Mouse (Mus musculus) left cerebral cortex, postnatal 4 days (tissue): ENCODE measurements around the gene Mrpl44. TPM values are rescaled to one million over a fixed set of nuclear protein-coding genes. Genes with fewer than 3 reads are reported as not detected.
A peak's percentile ranks its signal among the peaks of the same experiment; 100 is the strongest.

ENCODE experiments used
- DNase-seq: peaks from one replicate; pipeline ENCODE4 v3.0.0-alpha.2; 2022
- intact Hi-C: fragments of 180-260 bp; cut with DNase I; formaldehyde crosslinking; loops from one replicate; pipeline ENCODE4 v1.15.1; 2025
- total RNA-seq, 2 experiments: library from RNA; stranded (reverse); gene quantifications; 2 replicates each; pipeline ENCODE4 v1.2.3; 2021

Mrpl44 gene
- 10 to 100 TPM; 21.0 to 22.4 TPM for total RNA-seq

DNA sequence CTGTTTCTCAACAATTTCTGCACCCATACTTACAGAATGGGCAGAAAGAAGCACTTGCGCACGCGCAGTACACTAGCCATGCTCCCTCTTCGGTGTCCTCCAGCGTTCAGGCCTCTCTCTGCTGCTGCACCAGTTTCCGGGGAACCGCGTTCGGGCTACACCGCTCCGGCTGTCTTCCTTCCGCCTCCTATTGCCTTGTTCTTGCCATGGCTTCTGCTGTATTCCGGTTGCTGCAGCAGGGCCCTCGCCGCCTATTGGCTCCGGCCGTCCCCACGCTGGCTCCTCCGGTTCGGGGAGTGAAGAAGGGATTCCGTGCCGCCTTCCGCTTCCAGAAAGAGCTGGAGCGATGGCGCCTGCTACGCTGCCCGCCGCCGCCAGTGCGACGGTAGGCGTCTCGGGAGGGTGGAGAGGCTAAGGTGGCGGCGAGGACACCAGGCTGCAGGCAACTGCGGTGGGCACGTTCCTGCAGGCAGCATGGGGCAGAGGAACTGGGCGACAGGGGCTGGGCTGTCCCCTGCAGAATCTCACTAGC, at the start of gene Mrpl44, which contains the start of gene Wdfy1:
Gene Mrpl44, plus strand, starts transcription at position 92 of the 532 bp plus-strand sequence.
Gene Wdfy1, minus strand, starts transcription at position 217 of the 532 bp plus-strand sequence.
- intact Hi-C loops, result no loop called here
- peak; percentile 96 for DNase-seq

DNA sequence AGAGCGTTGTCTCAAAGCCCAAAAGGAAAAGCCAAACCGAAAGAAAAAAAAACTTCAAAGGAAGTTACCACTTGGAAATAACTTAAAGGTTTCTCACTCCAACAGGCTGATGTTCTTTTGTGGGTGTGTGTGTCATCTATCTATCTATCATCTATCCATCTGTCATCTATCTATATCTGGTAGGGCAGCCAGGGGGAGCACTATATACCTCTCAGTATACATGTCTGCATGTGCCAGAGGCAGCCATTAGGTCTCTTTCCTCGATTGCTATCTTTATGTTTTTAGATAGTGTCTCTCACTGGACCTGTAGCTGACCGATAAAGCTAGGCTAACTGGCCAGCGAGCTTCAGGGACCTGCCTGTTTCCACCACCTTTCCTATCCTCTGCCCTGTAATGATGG, 41.0 kb upstream of the Mrpl44 start:
- intact Hi-C loops, result no loop called here

DNA sequence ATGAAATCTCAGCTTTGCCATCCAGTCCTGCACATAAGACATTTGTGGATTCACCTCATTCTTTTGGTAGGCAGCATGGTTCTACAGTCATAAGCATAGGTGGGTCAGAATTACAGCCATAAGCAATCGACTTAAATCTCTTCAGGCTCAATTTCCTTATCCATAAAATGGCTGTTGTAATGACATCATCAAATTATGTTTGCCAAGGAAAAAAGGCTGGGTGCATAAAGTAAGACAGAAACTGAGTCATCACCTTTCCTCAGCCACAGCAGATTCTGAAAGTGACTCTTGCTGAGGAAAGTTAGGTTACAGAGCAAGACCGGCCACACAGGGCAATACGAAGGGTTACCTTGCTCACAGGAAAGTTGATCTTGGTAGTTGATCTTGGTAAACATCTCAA, 39.4 kb upstream of the Mrpl44 start:
- DNase-seq, result no peak
- intact Hi-C loops, result no loop called here

More for the DNA sequence above, 41.0 kb upstream of the Mrpl44 start:
- no peak for DNase-seq

DNA sequence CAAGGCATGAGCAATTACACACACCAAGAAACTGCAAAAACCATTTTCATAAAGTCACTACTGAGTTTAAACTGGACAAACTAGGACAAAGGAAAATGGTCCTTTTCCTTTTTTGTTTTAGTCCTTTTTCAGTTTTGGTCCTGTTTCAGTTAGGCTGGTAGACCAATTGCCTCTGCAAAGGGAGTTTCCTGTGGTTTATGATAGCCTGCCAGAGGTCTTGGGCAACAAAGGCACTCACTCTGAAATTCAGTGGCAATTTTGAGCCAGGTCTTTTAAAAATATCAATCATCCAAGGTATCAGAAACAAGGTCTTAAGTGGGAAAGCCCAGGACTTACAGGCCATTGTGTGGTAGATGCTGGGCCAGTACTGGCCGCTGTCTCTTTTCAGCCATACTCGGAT, 36.1 kb upstream of the Mrpl44 start:
- intact Hi-C loops, result no loop called here
- no peak for DNase-seq

DNA sequence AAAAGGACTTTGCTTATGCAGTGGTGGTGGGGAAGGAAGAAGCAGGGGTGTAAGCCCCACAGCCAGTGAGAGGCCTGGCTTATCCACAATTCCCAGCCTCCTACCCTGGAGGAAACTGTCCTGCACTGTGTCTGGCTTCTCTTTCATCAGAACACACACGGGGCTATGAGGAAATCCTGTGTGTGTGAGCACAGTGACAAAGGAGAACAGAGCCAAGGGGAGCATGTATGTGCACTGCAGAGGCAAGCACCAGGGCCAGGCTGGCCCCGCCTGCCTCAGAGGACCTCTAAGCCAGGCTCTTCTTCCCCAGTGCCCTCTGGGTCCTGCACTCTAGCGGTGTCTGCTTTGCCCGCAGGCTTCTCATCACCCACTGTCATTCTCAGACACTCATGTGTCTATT, 34.8 kb upstream of the Mrpl44 start:
- intact Hi-C loops, result no loop called here
- DNase-seq, result no peak

DNA sequence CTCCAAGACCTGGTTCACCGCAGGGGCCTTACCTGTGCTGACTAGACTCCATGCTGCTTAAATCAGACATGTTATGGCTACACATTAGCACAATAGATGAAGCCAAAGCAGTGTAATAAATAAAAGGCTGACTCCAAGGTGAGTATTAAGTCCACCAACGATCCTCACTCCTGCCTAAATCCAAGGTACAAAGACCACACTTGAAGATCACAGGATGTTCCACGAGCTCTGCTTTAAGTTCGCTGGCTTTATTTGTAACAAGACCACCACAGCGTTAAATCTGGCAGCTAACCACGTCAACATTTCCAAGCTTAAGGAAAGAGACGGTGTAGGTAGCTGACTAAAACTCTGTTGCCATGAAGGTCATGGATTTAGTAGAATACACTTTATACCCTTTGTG, 32.9 kb upstream of the Mrpl44 start:
- intact Hi-C loops, result no loop called here

DNA sequence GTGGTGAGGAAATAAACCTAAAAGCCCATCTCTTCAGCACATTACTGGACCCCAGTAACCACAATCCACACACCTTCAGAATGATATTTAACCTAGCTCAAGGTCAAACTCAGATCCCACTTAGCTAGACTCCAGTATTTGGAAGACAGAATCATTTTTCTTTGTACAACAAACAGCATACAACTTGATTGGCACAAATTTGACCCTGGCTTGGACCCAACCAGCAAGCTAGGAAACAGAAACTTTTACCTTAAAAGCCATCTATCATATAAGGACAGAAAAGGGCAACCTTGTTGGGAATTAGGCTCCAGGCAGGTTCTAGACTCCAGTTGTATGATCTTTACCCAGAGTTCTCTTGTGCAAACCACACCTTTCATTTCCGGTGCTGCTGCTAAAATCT, 32.4 kb upstream of the Mrpl44 start:
- intact Hi-C loops, result no loop called here

More for the DNA sequence above, 32.9 kb upstream of the Mrpl44 start:
- no peak for DNase-seq

DNA sequence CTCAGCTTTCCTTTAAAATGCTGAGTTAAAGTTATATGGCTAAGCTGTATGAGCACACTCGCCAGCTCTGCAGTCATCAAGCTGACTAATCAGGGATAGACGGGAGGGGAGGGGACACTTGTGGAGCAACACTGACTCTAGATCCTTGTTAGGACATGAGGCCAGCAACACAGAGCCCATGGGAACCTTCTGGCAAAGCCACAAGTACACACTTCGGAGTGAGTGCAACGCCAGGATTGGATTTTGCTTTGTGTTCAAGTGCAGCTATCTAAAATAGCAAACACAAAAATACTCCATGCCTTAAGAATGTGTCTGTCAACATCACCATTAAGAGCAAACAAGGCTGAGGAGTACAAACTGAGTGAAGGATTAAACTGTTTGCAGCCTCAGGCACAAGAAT, 29.8 kb upstream of the Mrpl44 start:
- no peak for DNase-seq
- intact Hi-C loops, result no loop called here

More for the DNA sequence above, 32.4 kb upstream of the Mrpl44 start:
- DNase-seq, result no peak

DNA sequence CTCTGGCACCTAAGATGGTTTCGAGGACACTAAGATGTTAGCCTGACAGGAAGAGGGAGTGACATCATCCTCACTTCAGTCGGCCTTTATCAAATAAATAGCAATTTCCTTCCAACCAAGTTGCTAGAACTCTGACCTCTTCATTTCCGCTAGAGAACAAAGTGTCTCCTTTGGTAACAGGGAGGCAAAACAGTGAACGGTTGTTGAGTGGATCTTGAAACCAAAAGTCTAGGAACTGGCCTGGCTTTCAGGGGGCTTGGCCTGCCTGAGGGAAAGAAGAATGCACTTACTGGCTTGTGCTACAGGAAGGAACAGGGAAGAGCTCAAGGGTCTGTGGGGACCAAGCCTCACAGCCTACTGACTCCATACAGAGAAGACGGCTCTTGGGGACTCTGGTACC, 24.6 kb upstream of the Mrpl44 start:
- no peak for DNase-seq
- intact Hi-C loops, result no loop called here

DNA sequence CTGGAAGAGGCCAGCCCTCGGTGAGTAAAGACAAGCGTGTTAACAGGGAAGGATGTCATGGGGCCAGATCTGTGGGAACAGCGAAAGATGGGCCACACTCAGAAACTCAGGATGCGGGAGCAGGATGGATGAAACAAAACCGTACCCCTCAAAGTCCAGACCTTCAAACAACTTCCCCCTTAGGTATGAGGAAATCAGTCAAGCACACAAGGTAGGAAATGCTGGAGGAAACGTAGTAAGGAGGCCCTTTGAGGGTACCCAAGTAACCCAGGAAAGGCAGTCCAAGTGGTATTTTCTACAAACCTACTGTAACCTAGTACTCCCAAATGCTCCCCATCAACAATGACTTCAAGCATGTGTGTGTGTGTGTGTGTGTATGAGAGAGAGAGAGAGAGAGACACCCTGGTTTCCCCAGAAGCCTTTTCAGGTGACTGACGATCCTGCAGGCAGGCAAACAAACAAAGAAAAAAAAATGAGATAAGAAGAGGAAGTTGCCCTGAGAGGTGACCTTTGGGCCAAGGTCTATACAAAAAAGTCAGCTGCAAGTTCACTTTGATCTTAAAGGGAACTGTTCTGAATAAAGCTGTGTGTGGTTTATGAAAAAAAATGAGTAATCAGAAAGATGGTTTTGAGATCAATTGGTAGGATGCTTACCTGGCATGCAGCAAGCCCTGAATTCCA, 23.7 kb upstream of the Mrpl44 start:
- intact Hi-C loops, result no loop called here
- no peak for DNase-seq

DNA sequence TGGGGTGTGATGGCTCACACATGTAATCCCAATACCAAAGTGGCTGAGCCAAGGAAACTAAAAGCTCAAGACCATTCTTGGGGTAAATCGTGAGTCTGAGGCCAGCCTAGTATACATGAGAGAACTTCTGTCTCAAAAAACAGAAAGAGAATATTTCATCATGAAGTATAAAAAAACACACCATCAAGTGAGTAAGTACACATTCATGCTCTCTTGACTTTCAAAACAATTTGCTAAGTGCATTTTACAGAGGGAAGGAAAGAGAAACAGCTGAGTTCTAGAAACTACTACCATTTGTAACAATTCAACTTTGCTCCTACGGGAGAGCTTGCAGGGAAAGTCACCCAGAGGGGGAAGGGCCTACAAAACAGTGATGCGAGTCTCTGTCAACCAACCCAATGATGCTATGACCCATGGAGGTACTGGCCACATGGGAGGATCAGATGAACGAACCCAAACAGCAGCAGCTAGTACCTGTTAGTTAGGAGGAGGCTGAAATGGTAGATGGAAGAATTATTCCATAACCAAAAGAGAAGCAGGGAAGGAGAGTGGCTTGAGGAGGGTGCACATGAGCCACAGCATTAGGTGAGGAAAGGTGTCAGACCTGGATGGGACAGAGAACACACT, 23.0 kb upstream of the Mrpl44 start:
- intact Hi-C loops, result no loop called here
- DNase-seq, result no peak

DNA sequence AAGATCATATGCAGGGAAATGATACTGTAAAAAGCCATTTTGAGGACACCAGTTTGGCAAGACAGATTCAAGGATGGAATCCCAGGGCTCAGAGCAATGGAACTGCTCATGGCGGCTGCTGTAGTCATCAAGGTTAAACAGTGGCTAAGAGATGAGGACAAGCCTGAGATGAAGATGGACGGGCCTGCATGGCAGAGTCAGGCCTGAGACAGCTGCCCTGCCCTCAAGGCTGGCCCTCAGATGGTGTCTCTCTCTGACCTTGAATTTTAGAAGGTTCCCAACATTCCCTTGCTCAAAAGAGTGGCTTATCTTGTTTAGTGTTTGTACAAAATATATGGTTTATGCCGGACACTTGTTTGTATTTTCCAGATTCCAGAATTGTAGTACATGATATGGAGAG, 22.4 kb upstream of the Mrpl44 start:
- intact Hi-C loops, result no loop called here
- no peak for DNase-seq

DNA sequence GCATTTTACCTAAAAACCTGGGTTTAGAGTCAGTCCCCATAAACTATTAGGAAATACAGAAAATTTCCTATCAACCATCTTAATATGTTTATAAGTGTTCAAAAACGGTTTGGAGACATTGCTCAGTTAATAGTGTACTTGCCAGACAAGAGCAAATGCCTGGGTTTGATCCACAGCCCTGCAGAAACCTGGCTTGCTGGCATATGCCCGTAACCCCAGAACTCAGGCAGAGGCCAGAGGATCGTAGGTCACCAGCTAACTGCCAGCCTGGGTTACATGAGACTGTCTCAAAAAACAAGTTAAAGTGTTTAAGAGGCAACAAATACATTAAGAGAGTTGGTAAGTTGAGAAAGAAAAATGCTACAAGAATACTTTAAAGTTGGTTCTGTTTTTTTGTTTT, 20.9 kb upstream of the Mrpl44 start:
- intact Hi-C loops, result no loop called here
- DNase-seq, result no peak

DNA sequence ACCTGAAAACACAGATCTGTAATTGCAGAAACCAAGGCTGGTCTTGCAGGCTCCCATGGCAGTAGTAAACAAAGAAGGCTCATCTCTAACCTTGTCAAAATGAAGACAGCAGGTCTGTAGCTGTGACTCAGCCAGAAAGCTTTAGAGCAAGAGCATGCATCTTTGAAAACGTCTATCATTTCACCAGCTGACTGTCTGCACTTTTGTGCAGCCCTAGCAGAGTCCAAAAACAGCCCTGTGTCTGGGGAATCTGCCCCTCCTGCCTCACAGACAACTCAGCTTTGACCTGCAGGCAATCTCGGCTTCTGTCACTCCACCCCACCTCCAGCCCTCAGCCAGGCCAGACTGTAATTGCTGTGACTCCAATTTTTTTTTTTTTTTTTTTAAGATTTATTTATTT, 20.4 kb upstream of the Mrpl44 start:
- intact Hi-C loops, result no loop called here

DNA sequence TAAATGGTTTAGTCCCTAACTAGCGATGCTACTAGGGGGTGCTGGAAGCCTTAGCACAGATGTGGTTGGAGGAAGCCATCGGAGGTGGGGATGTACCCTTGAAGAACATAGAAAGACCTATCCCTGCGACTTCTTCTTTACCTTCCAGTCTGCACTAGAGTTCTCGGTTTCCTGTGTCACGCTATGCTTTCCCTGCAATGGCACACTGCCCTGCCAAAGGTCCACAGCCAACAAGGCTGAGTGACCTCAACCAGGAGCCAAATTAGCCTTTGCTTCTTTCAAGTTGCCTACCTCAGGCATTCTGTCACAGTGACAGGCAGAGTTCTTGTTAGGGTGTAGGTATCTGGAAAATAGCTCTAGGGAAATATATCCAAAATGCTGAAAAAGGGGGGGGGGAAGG, 19.4 kb upstream of the Mrpl44 start:
- intact Hi-C loops, result no loop called here
- DNase-seq, result no peak

More for the DNA sequence above, 20.4 kb upstream of the Mrpl44 start:
- no peak for DNase-seq

DNA sequence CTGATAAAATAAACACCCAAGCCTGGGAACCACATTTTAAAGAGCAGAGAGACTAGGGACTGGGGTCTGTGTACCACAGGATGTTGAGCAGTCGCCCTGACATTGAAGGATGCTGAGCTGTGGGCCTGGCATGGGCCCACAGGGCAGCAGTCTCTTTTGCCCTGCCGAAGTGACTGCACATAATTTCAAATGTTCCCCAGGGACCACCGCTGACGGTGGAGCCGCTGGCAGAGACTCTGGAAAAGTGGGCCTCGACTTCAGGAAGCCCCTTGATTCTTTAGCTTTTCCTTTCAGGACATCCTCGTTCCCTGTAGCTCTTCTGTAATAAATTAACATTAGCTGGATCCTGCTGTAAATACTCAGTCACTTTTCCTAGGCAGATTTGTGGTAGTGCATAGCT, 18.7 kb upstream of the Mrpl44 start:
- intact Hi-C loops, result no loop called here
- DNase-seq, result no peak

DNA sequence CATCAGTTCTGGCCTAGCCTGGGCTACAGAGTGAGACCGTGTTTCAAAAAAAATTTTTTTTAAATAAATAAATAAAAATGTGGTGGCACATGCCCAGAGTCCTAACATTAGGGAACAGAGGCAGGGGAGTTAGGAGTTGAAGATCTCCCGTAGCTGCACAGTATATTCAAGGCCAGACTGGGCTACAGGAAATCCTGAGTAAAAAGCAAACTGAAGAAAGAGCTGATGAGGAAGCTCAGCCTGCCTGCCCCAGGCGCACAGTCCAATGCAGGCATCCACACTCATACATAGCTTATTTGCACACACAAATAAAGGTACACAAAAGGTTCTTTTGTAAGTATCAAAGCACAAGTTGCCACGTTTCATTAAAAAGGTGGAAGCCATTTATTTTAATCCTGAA, 18.2 kb upstream of the Mrpl44 start:
- DNase-seq, result no peak
- intact Hi-C loops, result no loop called here

DNA sequence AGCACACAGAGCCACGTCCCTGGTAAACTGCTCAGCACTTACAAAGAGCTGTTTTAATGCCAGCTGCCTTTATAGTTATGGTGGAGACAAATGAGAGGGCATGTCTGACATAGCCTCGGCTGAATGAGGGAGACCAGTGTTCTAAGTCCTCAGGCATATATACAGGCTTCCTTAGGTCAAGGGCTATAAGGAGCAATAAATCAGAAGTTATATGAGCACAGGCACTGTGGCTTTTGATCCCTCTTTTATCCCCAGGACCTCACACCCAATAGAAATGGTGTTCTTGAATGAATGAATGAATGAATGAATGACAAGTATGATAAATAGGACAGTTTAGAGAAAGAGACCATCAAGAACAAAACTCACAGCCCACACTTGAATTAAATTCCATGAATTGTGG, 16.8 kb upstream of the Mrpl44 start:
- DNase-seq, result no peak
- intact Hi-C loops, result no loop called here

DNA sequence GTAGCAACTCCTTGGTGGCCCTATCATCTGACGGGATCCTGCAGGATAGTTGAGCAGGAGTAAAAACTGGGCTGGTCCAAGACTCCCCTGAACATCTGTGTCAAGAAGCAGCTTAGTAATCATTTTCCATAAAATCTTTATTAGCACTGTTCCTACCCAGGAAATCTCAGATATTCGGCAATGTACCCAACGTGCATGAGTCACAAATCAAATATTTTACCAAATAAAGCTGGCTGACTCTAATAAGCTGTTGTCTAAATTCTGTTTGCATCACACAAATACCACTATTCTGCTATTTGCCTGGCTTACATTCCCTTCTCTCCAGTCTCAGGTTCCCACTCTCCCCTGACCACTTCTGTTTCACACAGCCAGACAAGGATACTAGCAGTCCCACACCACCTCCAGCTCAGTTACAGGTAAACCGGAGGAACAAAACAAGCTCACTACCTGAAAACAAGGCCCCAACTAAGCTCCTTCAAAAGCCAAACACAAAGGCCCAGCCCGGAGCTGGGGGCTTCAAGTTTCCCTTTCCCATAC, 16.3 kb upstream of the Mrpl44 start:
- intact Hi-C loops, result no loop called here
- DNase-seq, result no peak

DNA sequence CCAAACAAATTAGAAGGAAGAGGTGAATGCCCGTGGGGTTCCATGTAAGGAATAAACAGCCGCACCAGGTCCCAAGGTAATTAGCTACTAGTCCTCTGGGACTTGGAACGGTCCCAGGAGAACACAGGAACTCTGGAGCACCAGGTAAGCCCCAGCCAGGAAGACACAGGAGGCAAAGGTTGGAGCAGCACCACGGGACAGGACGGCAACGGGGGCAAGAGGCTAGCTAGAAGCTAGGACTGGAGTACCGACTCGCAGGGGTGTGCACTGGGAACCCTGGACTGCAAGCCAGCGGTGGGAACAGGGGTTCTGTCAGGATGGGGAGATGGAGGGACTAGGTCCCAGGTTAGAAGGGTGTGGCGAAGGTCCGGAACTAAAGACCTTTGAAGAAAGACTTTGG, 15.2 kb upstream of the Mrpl44 start:
- peak; percentile 5 for DNase-seq
- intact Hi-C loops, result no loop called here

DNA sequence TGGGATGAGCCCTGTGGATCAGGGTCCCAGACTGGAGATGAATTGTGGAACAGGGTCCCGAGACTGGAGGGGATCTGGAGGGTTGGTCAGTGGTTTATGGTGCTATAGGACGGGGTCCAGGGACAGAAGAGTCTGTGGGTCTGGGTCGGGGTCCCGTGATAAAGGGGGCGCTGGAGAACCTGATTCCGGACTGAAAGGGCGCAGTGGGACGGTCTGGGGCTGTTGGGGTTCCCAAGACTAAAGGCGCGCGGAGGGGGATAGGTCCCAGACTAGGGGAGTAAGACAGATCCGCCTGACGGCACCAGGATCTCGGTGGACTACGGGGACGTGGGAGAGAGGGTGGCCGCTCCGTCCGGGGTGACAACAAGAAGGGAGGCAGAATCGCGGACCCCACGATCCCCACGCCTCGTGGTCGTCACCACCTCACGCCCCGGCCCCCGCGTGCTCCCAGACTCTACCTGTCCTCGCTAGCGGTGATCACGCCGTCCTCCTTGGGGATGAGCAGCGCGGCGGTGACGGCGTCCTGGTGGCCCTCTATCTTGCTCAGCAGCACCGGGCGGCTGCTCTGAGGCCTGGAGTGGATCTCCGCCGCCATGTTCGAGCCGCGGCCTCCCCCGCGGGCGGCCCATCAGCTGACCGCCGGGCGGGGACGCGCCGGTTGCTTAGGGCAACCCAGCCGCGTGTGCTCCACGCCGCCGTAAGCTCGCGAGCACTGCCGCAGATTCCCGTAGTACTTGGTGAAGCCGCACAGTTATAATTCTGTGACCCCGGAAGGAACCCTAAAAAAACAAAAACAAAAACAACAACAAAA, 14.5 kb upstream of the Mrpl44 start:
- intact Hi-C loops, result no loop called here
- peak; percentile 84 for DNase-seq
